In genomic region chr19:3914535-3914934, GRCm38 (mm10) we compare ENCODE assay signal across 22 mouse cellular contexts. TPM values are rescaled to one million over a fixed set of nuclear protein-coding genes. Genes with fewer than 3 reads are reported as not detected.
A peak's percentile ranks its signal among the peaks of the same experiment; 100 is the strongest.
DNase-seq lines count a peak whose midpoint lies in the region; ATAC-seq and TF ChIP-seq lines count a peak whose summit lies in the region.
"Had no signal": no experiment of that assay in that cellular context is flagged by ENCODE, and none has a peak within 500 bp of the region (broad histone marks: within the 10 kb centered on the region; RNA-seq: fewer than 3 reads in every experiment).

No protein-coding gene starts in this region.

- H3K4me3 ChIP-seq in lung, embryonic 14.5 days (ENCODE audit: low read depth, low read length), result no peak overlapping the region
- no peak overlapping the region for H3K4me3 ChIP-seq in lung, adult 2 months (replicated peaks; ENCODE audit: extremely low read depth, low read depth, low read length)
- H3K4me3 ChIP-seq in bone marrow macrophage, adult 2 months (ENCODE audit: insufficient read depth, low read length), result no peak overlapping the region
- H3K4me3 ChIP-seq in liver, embryonic 14.5 days (ENCODE audit: insufficient read depth in 1 of 2, low read depth in 2 of 2, low read length in 2 of 2), result no peak overlapping the region
- H3K4me3 ChIP-seq in cerebellum, adult 2 months (replicated peaks; ENCODE audit: insufficient read depth, low read depth, low read length), result no peak overlapping the region

- H3K4me2 ChIP-seq in lung, embryonic 14.5 days, result no peak overlapping the region
- peak overlapping the region; percentile 75; the same call in 1 of the 2 replicates for H3K4me2 ChIP-seq in liver, embryonic 14.5 days (ENCODE audit: low read depth)

- peak overlapping the region; percentile 18; the same call in 1 of the 2 replicates for H3K27ac ChIP-seq in lung, embryonic 14.5 days (ENCODE audit: low read depth)
- peak overlapping the region; percentile 96 for H3K27ac ChIP-seq in bone marrow macrophage, adult 2 months (ENCODE audit: insufficient read depth, low read depth, low read length)
- H3K27ac ChIP-seq in liver, embryonic 14.5 days, result no peak overlapping the region
- no peak overlapping the region for H3K27ac ChIP-seq in cerebellum, adult 2 months (ENCODE audit: insufficient read depth, low read length)
- H3K27ac ChIP-seq: lung, embryonic 15.5 days had no signal

- no peak for TF ChIP-seq EP300 in liver, embryonic 14.5 days (IDR thresholded peaks at IDR 0.05; ENCODE audit: low read depth)

- no peak for TF ChIP-seq CTCF in lung, embryonic 14.5 days (IDR thresholded peaks at IDR 0.05; ENCODE audit: low read depth)
- TF ChIP-seq CTCF in lung, adult 2 months (IDR thresholded peaks at IDR 0.05; ENCODE audit: insufficient read depth, low read length), result no peak
- TF ChIP-seq CTCF in bone marrow macrophage, adult 2 months (IDR thresholded peaks at IDR 0.05; ENCODE audit: low read depth, low read length), result no peak
- no peak for TF ChIP-seq CTCF in liver, embryonic 14.5 days (IDR thresholded peaks at IDR 0.05; ENCODE audit: low read depth)
- TF ChIP-seq CTCF in cerebellum, adult 2 months (IDR thresholded peaks at IDR 0.05; ENCODE audit: borderline replicate concordance, insufficient read depth, low read depth, low read length), result no peak

- DNase-seq in lung, embryonic 14.5 days, result no peak
- no peak for DNase-seq in lung, adult 2 months
- DNase-seq in liver, embryonic 14.5 days (ENCODE audit: low read depth in 3 of 3, low spot score in 3 of 3), result no peak
- no peak for DNase-seq in cerebellum, adult 2 months
- DNase-seq: cerebellum, adult 11 months; cerebellum, postnatal 36 days; kidney, adult 9 months; kidney, postnatal 4 days; left cerebral cortex, postnatal 4 days; right cerebral cortex, postnatal 14 days had no signal

- TF ChIP-seq POLR2A in lung, adult 2 months (IDR thresholded peaks at IDR 0.05; ENCODE audit: borderline replicate concordance, extremely low read depth, low read depth, low read length), result no peak
- 0 out of 2 replicates have a peak, but pooled peaks have one; percentile 48 for TF ChIP-seq POLR2A in bone marrow macrophage, adult 2 months (IDR thresholded peaks at IDR 0.05; ENCODE audit: borderline replicate concordance, low read depth, low read length)
- no peak for TF ChIP-seq POLR2A in cerebellum, adult 2 months (IDR thresholded peaks at IDR 0.05; ENCODE audit: borderline replicate concordance, insufficient read depth, low read length)

- ATAC-seq in lung, embryonic 14.5 days (ENCODE audit: insufficient read depth), result no peak
- ATAC-seq in liver, embryonic 14.5 days (ENCODE audit: insufficient read depth), result no peak
- ATAC-seq in frontal cortex, adult (ENCODE audit: low TSS enrichment), result no peak
- no peak for ATAC-seq in erythroblast, adult 5-6 weeks (replicated peaks; ENCODE audit: low FRiP score, poor library complexity, severe bottlenecking)
- ATAC-seq: forebrain, embryonic 16.5 days; midbrain, embryonic 16.5 days had no signal

- no peaks in the 10 kb centered on the region for H3K27me3 ChIP-seq in lung, embryonic 14.5 days (ENCODE audit: insufficient read depth, low read length)
- H3K27me3 ChIP-seq in liver, embryonic 14.5 days (ENCODE audit: control insufficient read depth, insufficient read depth, low read length), result no peaks in the 10 kb centered on the region
- H3K27me3 ChIP-seq in cerebellum, adult 2 months (ENCODE audit: control insufficient read depth, insufficient read depth, low read length), result no peaks in the 10 kb centered on the region
- H3K27me3 ChIP-seq: lung, embryonic 15.5 days had no signal

- H3K9ac ChIP-seq in lung, embryonic 14.5 days, result no peak overlapping the region
- no peak overlapping the region for H3K9ac ChIP-seq in liver, embryonic 14.5 days (replicated peaks)
- H3K9ac ChIP-seq: lung, embryonic 15.5 days had no signal

- no peaks in the 10 kb centered on the region for H3K9me3 ChIP-seq in lung, embryonic 14.5 days (ENCODE audit: low read depth, low read length)
- no peaks in the 10 kb centered on the region for H3K9me3 ChIP-seq in liver, embryonic 14.5 days (ENCODE audit: control insufficient read depth, low read length)
- H3K9me3 ChIP-seq: lung, embryonic 15.5 days had no signal

- 82% methylated on average over 5 of the region's 5 CpGs for WGBS in lung, embryonic 14.5 days
- 75% methylated on average over 5 of the region's 5 CpGs for WGBS in lung, adult 2 months
- WGBS in liver, embryonic 14.5 days (ENCODE audit: insufficient replicate concordance), result 49% methylated on average over 5 of the region's 5 CpGs
- 92% methylated on average over 5 of the region's 5 CpGs for WGBS in cerebellum, adult 2 months

- H3K36me3 ChIP-seq in lung, embryonic 14.5 days (ENCODE audit: insufficient read depth), result peaks cover 19% of the 10 kb centered on the region
- no peaks in the 10 kb centered on the region; the same call in 1 of the 2 replicates for H3K36me3 ChIP-seq in liver, embryonic 14.5 days (replicated peaks; ENCODE audit: control insufficient read depth, insufficient read depth, low read depth)

- peaks cover 6% of the 10 kb centered on the region for H3K4me1 ChIP-seq in lung, embryonic 14.5 days (ENCODE audit: insufficient read depth)
- peaks cover 8% of the 10 kb centered on the region; the same call in 1 of the 2 replicates for H3K4me1 ChIP-seq in lung, adult 2 months (ENCODE audit: control insufficient read depth, insufficient read depth, low read length)
- H3K4me1 ChIP-seq in bone marrow macrophage, adult 2 months (ENCODE audit: control insufficient read depth, insufficient read depth, low read length), result peaks cover 49% of the 10 kb centered on the region
- H3K4me1 ChIP-seq in liver, embryonic 14.5 days (replicated peaks; ENCODE audit: control insufficient read depth in 2 of 2, insufficient read depth in 2 of 2, low read length in 1 of 2), result peaks cover 14 to 22% of the 10 kb centered on the region in 2 experiments; a peak in 3 of 4 replicates
- peaks cover 11% of the 10 kb centered on the region; the same call in 1 of the 2 replicates for H3K4me1 ChIP-seq in cerebellum, adult 2 months (ENCODE audit: control insufficient read depth, insufficient read depth, low read length)

RNA-seq across cellular contexts. Expression of gene Ndufs8, which starts 2.0 kb away (rescaled TPM):
- 326 and 335 TPM in 2 replicates for polyA plus RNA-seq in lung, embryonic 14.5 days (2014; fragmentation: Nextera tagmentation; extraction: Ambion mirVana)
- 157 and 189 TPM in 2 replicates for polyA plus RNA-seq in lung, adult 2 months (2012; rRNA removed)
- 80.5 and 85.1 TPM in 2 replicates for polyA plus RNA-seq in bone marrow macrophage, adult 2 months (2012; ENCODE audit: insufficient read depth, insufficient read length, missing spikeins)
- 118 and 126 TPM in 2 replicates for polyA plus RNA-seq in liver, embryonic 14.5 days (2012; rRNA removed)
- 209 and 219 TPM in 2 replicates for polyA plus RNA-seq in liver, embryonic 14.5 days (2014; fragmentation: Nextera tagmentation; extraction: Ambion mirVana)
- polyA plus RNA-seq in cerebellum, adult 2 months (2012; rRNA removed), result 363 and 369 TPM in 2 replicates
- 55.8 and 64.4 TPM in 2 replicates for total RNA-seq in erythroblast, adult 5-6 weeks (2015; ENCODE audit: low replicate concordance)
- 11.0 and 14.0 TPM in 2 replicates for total RNA-seq in erythroblast, adult 5-6 weeks (2017; ENCODE audit: low replicate concordance)

RNA-seq across cellular contexts. Expression of gene Tcirg1, which starts 7.6 kb away (rescaled TPM):
- polyA plus RNA-seq in lung, embryonic 14.5 days (2014; fragmentation: Nextera tagmentation; extraction: Ambion mirVana), result 31.7 and 36.0 TPM in 2 replicates
- polyA plus RNA-seq in lung, adult 2 months (2012; rRNA removed), result 157 and 164 TPM in 2 replicates
- polyA plus RNA-seq in bone marrow macrophage, adult 2 months (2012; ENCODE audit: insufficient read depth, insufficient read length, missing spikeins), result 488 and 518 TPM in 2 replicates
- polyA plus RNA-seq in liver, embryonic 14.5 days (2012; rRNA removed), result 47.1 and 48.6 TPM in 2 replicates
- polyA plus RNA-seq in liver, embryonic 14.5 days (2014; fragmentation: Nextera tagmentation; extraction: Ambion mirVana), result 15.4 and 15.6 TPM in 2 replicates
- polyA plus RNA-seq in cerebellum, adult 2 months (2012; rRNA removed), result 29.9 and 32.3 TPM in 2 replicates
- total RNA-seq in erythroblast, adult 5-6 weeks (2015; ENCODE audit: low replicate concordance), result 41.2 and 46.3 TPM in 2 replicates
- 22.2 and 37.2 TPM in 2 replicates for total RNA-seq in erythroblast, adult 5-6 weeks (2017; ENCODE audit: low replicate concordance)

RNA-seq across cellular contexts. Expression of gene Aldh3b1, which starts 15.1 kb away (rescaled TPM):
- 3.0 and 3.6 TPM in 2 replicates for polyA plus RNA-seq in lung, embryonic 14.5 days (2014; fragmentation: Nextera tagmentation; extraction: Ambion mirVana)
- polyA plus RNA-seq in lung, adult 2 months (2012; rRNA removed), result 71.9 and 85.0 TPM in 2 replicates
- 83.9 and 85.6 TPM in 2 replicates for polyA plus RNA-seq in bone marrow macrophage, adult 2 months (2012; ENCODE audit: insufficient read depth, insufficient read length, missing spikeins)
- polyA plus RNA-seq in liver, embryonic 14.5 days (2012; rRNA removed), result 3.3 and 3.6 TPM in 2 replicates
- 4.9 and 5.3 TPM in 2 replicates for polyA plus RNA-seq in liver, embryonic 14.5 days (2014; fragmentation: Nextera tagmentation; extraction: Ambion mirVana)
- 7.0 and 8.0 TPM in 2 replicates for polyA plus RNA-seq in cerebellum, adult 2 months (2012; rRNA removed)
- total RNA-seq in erythroblast, adult 5-6 weeks (2015; ENCODE audit: low replicate concordance), result 4.4 and 10.6 TPM in 2 replicates
- 10.9 and 18.4 TPM in 2 replicates for total RNA-seq in erythroblast, adult 5-6 weeks (2017; ENCODE audit: low replicate concordance)

RNA-seq across cellular contexts. Expression of gene Unc93b1, which starts 20.5 kb away (rescaled TPM):
- 13.3 and 14.8 TPM in 2 replicates for polyA plus RNA-seq in lung, embryonic 14.5 days (2014; fragmentation: Nextera tagmentation; extraction: Ambion mirVana)
- 169 and 180 TPM in 2 replicates for polyA plus RNA-seq in lung, adult 2 months (2012; rRNA removed)
- 1,272 and 1,428 TPM in 2 replicates for polyA plus RNA-seq in bone marrow macrophage, adult 2 months (2012; ENCODE audit: insufficient read depth, insufficient read length, missing spikeins)
- 19.8 and 22.8 TPM in 2 replicates for polyA plus RNA-seq in liver, embryonic 14.5 days (2012; rRNA removed)
- 14.7 and 15.1 TPM in 2 replicates for polyA plus RNA-seq in liver, embryonic 14.5 days (2014; fragmentation: Nextera tagmentation; extraction: Ambion mirVana)
- polyA plus RNA-seq in cerebellum, adult 2 months (2012; rRNA removed), result 14.3 and 14.5 TPM in 2 replicates
- 25.1 and 47.1 TPM in 2 replicates for total RNA-seq in erythroblast, adult 5-6 weeks (2015; ENCODE audit: low replicate concordance)
- 34.2 and 50.3 TPM in 2 replicates for total RNA-seq in erythroblast, adult 5-6 weeks (2017; ENCODE audit: low replicate concordance)

RNA-seq across cellular contexts. Expression of gene Aldh3b3, which starts 43.9 kb away (rescaled TPM):
- polyA plus RNA-seq in lung, embryonic 14.5 days (2014; fragmentation: Nextera tagmentation; extraction: Ambion mirVana), result not detected in 2 replicates
- polyA plus RNA-seq in lung, adult 2 months (2012; rRNA removed), result 0.08 and 0.21 TPM in 2 replicates
- polyA plus RNA-seq in bone marrow macrophage, adult 2 months (2012; ENCODE audit: insufficient read depth, insufficient read length, missing spikeins), result not detected in 2 replicates
- 0.02 and 0.04 TPM in 2 replicates for polyA plus RNA-seq in liver, embryonic 14.5 days (2012; rRNA removed)
- polyA plus RNA-seq in liver, embryonic 14.5 days (2014; fragmentation: Nextera tagmentation; extraction: Ambion mirVana), result not detected in 2 replicates
- 0.11 and 0.21 TPM in 2 replicates for polyA plus RNA-seq in cerebellum, adult 2 months (2012; rRNA removed)
- 1.7 TPM in 1 of 2 replicates, not detected in the other for total RNA-seq in erythroblast, adult 5-6 weeks (2015; ENCODE audit: low replicate concordance)
- 4.9 TPM in 1 of 2 replicates, not detected in the other for total RNA-seq in erythroblast, adult 5-6 weeks (2017; ENCODE audit: low replicate concordance)
- total RNA-seq: ES-E14; gastrocnemius, adult 18-20 months; left cerebral cortex, postnatal 4 days; megakaryocyte-erythroid progenitor cell, adult 5-6 weeks had no signal
- polyA plus RNA-seq: embryonic facial prominence, embryonic 11.5 days; forebrain, embryonic 16.5 days; hindbrain, embryonic 11.5 days; midbrain, embryonic 16.5 days; neural tube, embryonic 11.5 days had no signal

Comparison
In these comparisons a context has a peak if more than half of its experiments do, and no peak if none do; other contexts are left out.
1. H3K27ac ChIP-seq: peak in lung, embryonic 14.5 days (single experiment) and bone marrow macrophage, adult 2 months (single experiment); none in liver, embryonic 14.5 days (single experiment) and cerebellum, adult 2 months (single experiment).